15 mouse cellular contexts compared by ENCODE assay signal in genomic region chr5:124282854-124283253, GRCm38 (mm10).
"Had no signal": no experiment of that assay in that cellular context is flagged by ENCODE, and none has a peak within 500 bp of the region (broad histone marks: within the 10 kb centered on the region; RNA-seq: fewer than 3 reads in every experiment).

No protein-coding gene starts in this region.

- H3K9ac ChIP-seq: neural tube, embryonic 15.5 days; stomach, embryonic 15.5 days had no signal

- H3K9me3 ChIP-seq: neural tube, embryonic 15.5 days; stomach, embryonic 15.5 days had no signal

- H3K4me1 ChIP-seq: neural tube, embryonic 15.5 days; stomach, embryonic 15.5 days had no signal

- H3K4me3 ChIP-seq: neural tube, embryonic 15.5 days; stomach, embryonic 15.5 days had no signal

- H3K27me3 ChIP-seq: neural tube, embryonic 15.5 days; stomach, embryonic 15.5 days had no signal

- H3K4me2 ChIP-seq: neural tube, embryonic 15.5 days; stomach, embryonic 15.5 days had no signal

- H3K27ac ChIP-seq: neural tube, embryonic 15.5 days; stomach, embryonic 15.5 days; stomach, postnatal 0 days had no signal

- DNase-seq: retina, postnatal 1 day; right cerebral cortex, adult 18-20 months; right cerebral cortex, postnatal 14 days; right cerebral cortex, postnatal 25 days; right cerebral cortex, postnatal 4 days; spleen, adult 18-20 months; thymus, adult 18-20 months; thymus, adult 2 months; thymus, postnatal 14 days; thymus, postnatal 25 days; thymus, postnatal 36 days; thymus, postnatal 4 days had no signal
